Mouse (Mus musculus): ENCODE results near the gene Sfrp2. TPM values are rescaled to one million over a fixed set of nuclear protein-coding genes. Genes with fewer than 3 reads are reported as not detected.
A peak's percentile ranks its signal among the peaks of the same experiment; 100 is the strongest.

Sfrp2 gene
- polyA plus RNA-seq, 1 experiment from 2014 or later, result 94.4 TPM

GRCm38 (mm10) chr3:83747276-83747675, 18.8 kb upstream of the Sfrp2 start:
- WGBS, result 93% methylated on average over 4 of the region's 4 CpGs
- no peak overlapping the region for H3K4me3 ChIP-seq (ENCODE audit: low read depth, low read length)
- H3K9me3 ChIP-seq (ENCODE audit: control insufficient read depth, low read length), result no peaks in the 10 kb centered on the region
- no peak overlapping the region for H3K27ac ChIP-seq (ENCODE audit: low read depth, low read length)
- ATAC-seq (ENCODE audit: low FRiP score) (no peak), DNase-seq (ENCODE audit: low spot score) (no peak)
- no peaks in the 10 kb centered on the region for H3K4me1 ChIP-seq (replicated peaks; ENCODE audit: control insufficient read depth, insufficient read depth, low read length)
- H3K4me2 ChIP-seq (replicated peaks; ENCODE audit: low read depth, low read length), result no peak overlapping the region
- H3K36me3 ChIP-seq (ENCODE audit: control insufficient read depth, insufficient read depth, low read length), result no peaks in the 10 kb centered on the region
- H3K27me3 ChIP-seq (ENCODE audit: control insufficient read depth, insufficient read depth, low read length), result no peaks in the 10 kb centered on the region
- no peak overlapping the region for H3K9ac ChIP-seq (ENCODE audit: low read depth, low read length)

- DNase-seq (ENCODE audit: low spot score), result no peak
- Histone ChIP-seq H3K27ac (ENCODE audit: low read depth, low read length) (no peak overlapping the region), H3K4me2 (replicated peaks; ENCODE audit: low read depth, low read length) (no peak overlapping the region), H3K9ac (ENCODE audit: low read depth, low read length) (no peak overlapping the region), H3K36me3 (ENCODE audit: control insufficient read depth, insufficient read depth, low read length) (no peaks in the 10 kb centered on the region), H3K4me1 (replicated peaks; ENCODE audit: control insufficient read depth, insufficient read depth, low read length) (no peaks in the 10 kb centered on the region), H3K27me3 (ENCODE audit: control insufficient read depth, insufficient read depth, low read length) (no peaks in the 10 kb centered on the region), H3K4me3 (ENCODE audit: low read depth, low read length) (no peak overlapping the region), H3K9me3 (ENCODE audit: control insufficient read depth, low read length) (no peaks in the 10 kb centered on the region)
- no peak for ATAC-seq (ENCODE audit: low FRiP score)
- WGBS, result 76% methylated on average over 5 of the region's 5 CpGs
These were observed 18.2 kb upstream of the Sfrp2 start for GRCm38 (mm10) chr3:83747895-83748294.

DNA sequence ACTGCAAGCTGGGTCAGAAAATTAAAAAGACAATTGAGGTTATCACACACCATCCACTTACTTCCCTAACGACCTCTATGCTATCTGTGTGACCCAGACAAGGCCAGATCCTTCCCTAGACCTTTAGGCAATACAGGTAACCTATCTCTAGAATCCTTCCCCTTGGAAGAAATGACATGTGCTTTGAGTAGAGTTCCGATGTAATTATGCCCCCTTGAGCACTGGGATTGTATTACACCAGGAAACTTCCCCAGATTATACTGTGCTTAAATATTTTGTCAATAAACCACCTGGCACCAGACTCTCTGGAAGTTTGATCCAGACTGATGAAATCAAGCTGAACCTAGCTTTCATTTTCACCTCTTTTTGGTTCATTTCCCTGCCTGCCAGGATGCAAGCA, 14.5 kb upstream of the Sfrp2 start:
- DNase-seq (ENCODE audit: low spot score), result no peak
- no peak overlapping the region for H3K4me2 ChIP-seq (replicated peaks; ENCODE audit: low read depth, low read length)
- no peak overlapping the region for H3K4me3 ChIP-seq (ENCODE audit: low read depth, low read length)
- no peak for ATAC-seq (ENCODE audit: low FRiP score)
- no peaks in the 10 kb centered on the region for H3K36me3 ChIP-seq (ENCODE audit: control insufficient read depth, insufficient read depth, low read length)
- WGBS, result 45% methylated on average over 2 of the region's 2 CpGs
- H3K9ac ChIP-seq (ENCODE audit: low read depth, low read length), result no peak overlapping the region
- H3K9me3 ChIP-seq (ENCODE audit: control insufficient read depth, low read length), result no peaks in the 10 kb centered on the region
- no peak overlapping the region for H3K27ac ChIP-seq (ENCODE audit: low read depth, low read length)
- H3K4me1 ChIP-seq (replicated peaks; ENCODE audit: control insufficient read depth, insufficient read depth, low read length), result no peaks in the 10 kb centered on the region
- no peaks in the 10 kb centered on the region for H3K27me3 ChIP-seq (ENCODE audit: control insufficient read depth, insufficient read depth, low read length)

DNA sequence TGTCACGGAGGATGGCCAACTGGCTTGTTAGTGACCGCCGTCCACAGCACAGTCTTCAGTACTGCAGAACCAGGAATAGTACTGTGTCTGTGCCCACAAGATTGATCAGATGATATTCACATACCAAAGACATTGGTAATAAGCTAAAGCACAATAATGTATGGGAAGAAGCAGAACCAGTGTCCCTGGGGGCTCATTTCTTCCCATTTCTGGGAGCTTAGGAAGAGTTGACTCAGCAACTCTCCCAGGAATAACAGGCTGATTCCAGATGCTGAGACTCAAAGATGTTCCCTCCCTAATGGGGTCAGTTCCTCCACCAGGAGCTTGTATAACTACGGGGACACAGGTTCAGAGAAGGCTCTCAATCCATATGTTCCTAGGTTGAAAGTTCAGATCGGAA, 13.9 kb upstream of the Sfrp2 start:
- no peak overlapping the region for H3K27ac ChIP-seq (ENCODE audit: low read depth, low read length)
- H3K9me3 ChIP-seq (ENCODE audit: control insufficient read depth, low read length), result no peaks in the 10 kb centered on the region
- DNase-seq (ENCODE audit: low spot score) (no peak), ATAC-seq (ENCODE audit: low FRiP score) (no peak)
- 95% methylated on average over 5 of the region's 5 CpGs for WGBS
- no peak overlapping the region for H3K4me2 ChIP-seq (replicated peaks; ENCODE audit: low read depth, low read length)
- no peaks in the 10 kb centered on the region for H3K4me1 ChIP-seq (replicated peaks; ENCODE audit: control insufficient read depth, insufficient read depth, low read length)
- no peak overlapping the region for H3K4me3 ChIP-seq (ENCODE audit: low read depth, low read length)
- H3K27me3 ChIP-seq (ENCODE audit: control insufficient read depth, insufficient read depth, low read length), result no peaks in the 10 kb centered on the region
- no peaks in the 10 kb centered on the region for H3K36me3 ChIP-seq (ENCODE audit: control insufficient read depth, insufficient read depth, low read length)
- no peak overlapping the region for H3K9ac ChIP-seq (ENCODE audit: low read depth, low read length)

DNA sequence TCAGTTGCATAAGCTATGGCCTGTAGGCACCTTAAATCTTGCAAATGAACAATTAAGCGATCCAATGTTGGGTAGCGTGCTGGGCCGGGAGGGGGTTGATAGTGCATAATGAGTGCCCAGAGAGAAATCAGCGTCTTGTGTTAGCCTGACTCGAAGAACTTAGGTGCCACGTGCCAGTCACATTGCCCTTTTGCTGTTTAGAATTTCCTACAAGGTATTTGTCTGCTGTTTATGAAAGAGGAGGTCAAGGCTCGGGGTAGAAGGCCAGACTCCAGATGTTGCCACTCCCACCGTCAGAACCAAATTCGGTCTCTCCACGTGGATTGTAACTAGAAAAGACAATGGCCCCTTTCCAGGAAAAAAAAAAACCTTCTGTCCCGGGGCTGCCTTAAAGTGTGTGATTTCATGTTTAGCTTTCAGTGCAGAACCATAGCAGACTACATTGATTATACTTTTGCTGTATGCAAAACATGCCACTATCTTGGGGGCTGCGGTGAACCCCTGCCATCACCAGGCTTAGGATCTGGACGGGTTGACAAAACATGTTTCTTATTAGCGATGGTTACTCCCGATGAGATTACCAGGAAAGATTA, 11.0 kb upstream of the Sfrp2 start:
- H3K9me3 ChIP-seq (ENCODE audit: control insufficient read depth, low read length), result no peaks in the 10 kb centered on the region
- no peak for ATAC-seq (ENCODE audit: low FRiP score)
- WGBS, result 68% methylated on average over 15 of the region's 15 CpGs
- H3K9ac ChIP-seq (ENCODE audit: low read depth, low read length), result no peak overlapping the region
- H3K36me3 ChIP-seq (ENCODE audit: control insufficient read depth, insufficient read depth, low read length), result no peaks in the 10 kb centered on the region
- DNase-seq (ENCODE audit: low spot score), result no peak
- no peak overlapping the region for H3K27ac ChIP-seq (ENCODE audit: low read depth, low read length)
- no peaks in the 10 kb centered on the region for H3K4me1 ChIP-seq (replicated peaks; ENCODE audit: control insufficient read depth, insufficient read depth, low read length)
- no peak overlapping the region for H3K4me3 ChIP-seq (ENCODE audit: low read depth, low read length)
- H3K27me3 ChIP-seq (ENCODE audit: control insufficient read depth, insufficient read depth, low read length), result no peaks in the 10 kb centered on the region
- H3K4me2 ChIP-seq (replicated peaks; ENCODE audit: low read depth, low read length), result no peak overlapping the region

DNA sequence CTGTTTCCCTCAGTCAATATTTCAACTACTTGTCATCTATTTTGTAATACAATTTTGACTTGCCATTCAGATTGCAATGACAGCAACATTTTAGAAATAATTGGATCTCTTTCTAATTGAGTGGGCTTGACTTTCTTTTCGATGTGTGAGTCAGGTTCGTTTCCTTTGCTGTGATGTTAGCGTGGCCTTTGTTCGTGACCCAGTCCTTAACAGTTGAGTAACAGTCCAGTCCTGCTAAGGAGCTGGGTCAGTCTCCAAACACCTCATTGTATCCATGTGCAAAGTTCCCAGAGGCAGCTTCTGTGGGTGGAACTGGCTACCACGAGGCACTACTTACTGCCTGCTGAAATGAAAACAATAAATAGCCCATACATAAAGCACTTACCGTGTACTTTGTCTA, 10.5 kb upstream of the Sfrp2 start:
- Histone ChIP-seq H3K36me3 (ENCODE audit: control insufficient read depth, insufficient read depth, low read length) (no peaks in the 10 kb centered on the region), H3K4me2 (replicated peaks; ENCODE audit: low read depth, low read length) (no peak overlapping the region), H3K9me3 (ENCODE audit: control insufficient read depth, low read length) (no peaks in the 10 kb centered on the region), H3K27ac (ENCODE audit: low read depth, low read length) (no peak overlapping the region), H3K4me1 (replicated peaks; ENCODE audit: control insufficient read depth, insufficient read depth, low read length) (no peaks in the 10 kb centered on the region), H3K4me3 (ENCODE audit: low read depth, low read length) (no peak overlapping the region), H3K27me3 (ENCODE audit: control insufficient read depth, insufficient read depth, low read length) (no peaks in the 10 kb centered on the region), H3K9ac (ENCODE audit: low read depth, low read length) (no peak overlapping the region)
- WGBS, result 77% methylated on average over 6 of the region's 6 CpGs
- ATAC-seq (ENCODE audit: low FRiP score) (no peak), DNase-seq (ENCODE audit: low spot score) (no peak)

- WGBS, result 62% methylated on average over 10 of the region's 10 CpGs
- Histone ChIP-seq H3K27me3 (ENCODE audit: control insufficient read depth, insufficient read depth, low read length) (no peaks in the 10 kb centered on the region; the same call in 1 of the 2 replicates), H3K4me2 (replicated peaks; ENCODE audit: low read depth, low read length) (no peak overlapping the region), H3K36me3 (ENCODE audit: control insufficient read depth, insufficient read depth, low read length) (no peaks in the 10 kb centered on the region), H3K9me3 (ENCODE audit: control insufficient read depth, low read length) (no peaks in the 10 kb centered on the region), H3K27ac (ENCODE audit: low read depth, low read length) (no peak overlapping the region), H3K4me3 (ENCODE audit: low read depth, low read length) (no peak overlapping the region), H3K4me1 (replicated peaks; ENCODE audit: control insufficient read depth, insufficient read depth, low read length) (peaks cover 6% of the 10 kb centered on the region), H3K9ac (ENCODE audit: low read depth, low read length) (no peak overlapping the region)
- ATAC-seq (ENCODE audit: low FRiP score) (no peak), DNase-seq (ENCODE audit: low spot score) (peak; percentile 33)
These were observed 3.8 kb upstream of the Sfrp2 start for GRCm38 (mm10) chr3:83762361-83762760.

DNA sequence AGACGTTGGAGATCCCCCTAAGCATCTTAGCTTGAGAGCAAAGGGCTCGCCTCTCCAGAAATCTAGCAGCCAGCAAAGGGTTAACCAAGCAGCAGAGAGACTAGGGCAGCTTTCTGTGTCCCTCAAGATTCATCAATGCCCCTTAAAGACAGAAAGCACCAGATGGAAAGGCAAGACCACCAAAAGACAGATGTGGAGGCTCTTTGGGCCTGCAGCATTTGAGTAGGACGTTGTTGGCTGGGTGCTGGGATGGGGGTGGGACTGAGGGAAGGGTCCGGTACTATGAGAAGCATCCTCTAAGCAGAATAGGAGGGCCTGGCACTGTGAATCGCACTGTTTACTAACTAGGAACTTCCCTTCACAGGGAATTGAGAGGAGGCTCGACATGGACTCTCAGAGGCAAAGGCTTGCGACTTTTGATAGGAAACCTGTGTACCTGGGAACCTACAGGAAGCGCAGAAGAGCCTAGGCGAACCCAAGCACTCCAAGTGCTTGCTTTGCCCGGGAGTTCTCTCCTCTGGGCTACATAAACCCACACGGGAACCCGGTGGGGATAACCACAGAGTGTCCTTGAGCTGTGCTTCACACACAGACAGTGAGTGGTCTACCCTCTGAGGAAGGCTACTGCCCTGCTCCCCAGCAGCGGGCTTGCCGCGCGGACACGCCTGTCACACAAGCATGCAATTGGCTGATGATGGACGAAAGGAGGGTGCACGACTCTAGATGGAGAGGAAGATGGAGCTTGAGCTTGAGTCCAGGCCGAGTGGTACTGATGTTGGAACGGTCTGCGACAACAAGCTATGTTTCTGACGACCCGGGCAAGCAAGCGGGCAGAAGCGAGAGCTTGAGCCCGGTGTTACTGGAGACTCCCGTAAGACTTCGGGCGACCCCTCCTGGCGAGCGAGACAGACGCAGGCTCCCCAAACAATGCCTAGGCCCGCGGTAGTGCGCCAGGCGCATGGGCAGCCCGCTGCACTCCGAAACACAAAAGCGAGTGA, 2.3 kb upstream of the Sfrp2 start:
- H3K9me3 ChIP-seq (ENCODE audit: control insufficient read depth, low read length), result no peaks in the 10 kb centered on the region
- H3K27ac ChIP-seq (ENCODE audit: low read depth, low read length), result 0 out of 2 replicates have a peak overlapping the region, but pooled peaks have one; percentile 17
- H3K27me3 ChIP-seq (ENCODE audit: control insufficient read depth, insufficient read depth, low read length), result no peaks in the 10 kb centered on the region; the same call in 1 of the 2 replicates
- H3K9ac ChIP-seq (ENCODE audit: low read depth, low read length), result peak overlapping the region; percentile 64
- ATAC-seq (ENCODE audit: low FRiP score), result peak; percentile 77
- peak overlapping the region; percentile 33 for H3K4me3 ChIP-seq (ENCODE audit: low read depth, low read length)
- H3K4me1 ChIP-seq (replicated peaks; ENCODE audit: control insufficient read depth, insufficient read depth, low read length), result peaks cover 6% of the 10 kb centered on the region
- peak; percentile 92 for DNase-seq (ENCODE audit: low spot score)
- WGBS, result 6% methylated on average over 40 of the region's 40 CpGs
- H3K36me3 ChIP-seq (ENCODE audit: control insufficient read depth, insufficient read depth, low read length), result no peaks in the 10 kb centered on the region
- peak overlapping the region; percentile 50 for H3K4me2 ChIP-seq (replicated peaks; ENCODE audit: low read depth, low read length)
